9 mouse cellular contexts compared by ENCODE assay signal in genomic region chr9:21918692-21919384, GRCm38 (mm10). TPM values are rescaled to one million over a fixed set of nuclear protein-coding genes. Genes with fewer than 3 reads are reported as not detected.
DNase-seq lines count a peak whose midpoint lies in the region; ATAC-seq and TF ChIP-seq lines count a peak whose summit lies in the region.
"Had no signal": no experiment of that assay in that cellular context is flagged by ENCODE, and none has a peak within 500 bp of the region (broad histone marks: within the 10 kb centered on the region; RNA-seq: fewer than 3 reads in every experiment).

No protein-coding gene starts in this region.

- H3K9ac ChIP-seq in lung, postnatal 0 days (replicated peaks; ENCODE audit: low read depth), result no peak overlapping the region

- H3K4me2 ChIP-seq in lung, postnatal 0 days (replicated peaks; ENCODE audit: low read depth, low read length), result peak overlapping the region; percentile 99; the same call in 1 of the 2 replicates

- DNase-seq in heart, embryonic 10.5 days (ENCODE audit: low spot score), result no peak
- DNase-seq in heart, postnatal 14 days, result no peak
- peak; percentile 93 for DNase-seq in gonadal fat pad, adult 2 months (ENCODE audit: low read depth)
- DNase-seq in lung, postnatal 0 days (ENCODE audit: low spot score), result peak; percentile 65
- no peak for DNase-seq in ovary, postnatal 10 days (ENCODE audit: low spot score)
- DNase-seq in thymus, adult 18-20 months, result no peak
- no peak for DNase-seq in adrenal gland, adult 8-10 months

- no peak for TF ChIP-seq CTCF in E14TG2a.4 (conservative IDR thresholded peaks at IDR 0.05; ENCODE audit: low read length)
- peak; percentile 17; the same call in 1 of the 2 replicates for TF ChIP-seq CTCF in lung, postnatal 0 days (IDR thresholded peaks at IDR 0.05)

- peak overlapping the region; percentile 84 for H3K4me3 ChIP-seq in heart, embryonic 10.5 days
- peak overlapping the region; percentile 46 for H3K4me3 ChIP-seq in E14TG2a.4 (replicated peaks; ENCODE audit: low read length)
- no peak overlapping the region for H3K4me3 ChIP-seq in lung, postnatal 0 days (ENCODE audit: low read depth, low read length)

- intact Hi-C loops in heart, postnatal 14 days (cut with DNase I), result no loop called here

- no peaks in the 10 kb centered on the region; the same call in none of the 2 replicates for H3K36me3 ChIP-seq in heart, embryonic 10.5 days
- peaks cover 30% of the 10 kb centered on the region for H3K36me3 ChIP-seq in E14TG2a.4 (ENCODE audit: insufficient read depth, low read length)
- no peaks in the 10 kb centered on the region for H3K36me3 ChIP-seq in lung, postnatal 0 days (ENCODE audit: insufficient read depth, low read length)

- H3K27me3 ChIP-seq in heart, embryonic 10.5 days (ENCODE audit: insufficient read depth, poor library complexity, severe bottlenecking), result peaks cover 37% of the 10 kb centered on the region
- H3K27me3 ChIP-seq in E14TG2a.4 (ENCODE audit: insufficient read depth, low read length), result peaks cover 24% of the 10 kb centered on the region
- no peaks in the 10 kb centered on the region for H3K27me3 ChIP-seq in lung, postnatal 0 days (replicated peaks; ENCODE audit: insufficient read depth, low read length)

- H3K4me1 ChIP-seq in heart, embryonic 10.5 days, result peaks cover 12% of the 10 kb centered on the region
- H3K4me1 ChIP-seq in E14TG2a.4 (replicated peaks; ENCODE audit: low read depth, low read length), result peaks cover 49% of the 10 kb centered on the region
- peaks cover 9% of the 10 kb centered on the region; the same call in 1 of the 2 replicates for H3K4me1 ChIP-seq in lung, postnatal 0 days (ENCODE audit: insufficient read depth, low read depth, low read length)

- TF ChIP-seq EP300 in lung, postnatal 0 days (IDR thresholded peaks at IDR 0.05), result no peak

- 23% methylated on average over 5 of the region's 5 CpGs for WGBS in heart, embryonic 10.5 days
- 11% methylated on average over 5 of the region's 5 CpGs for WGBS in lung, postnatal 0 days

- no peak overlapping the region for H3K27ac ChIP-seq in heart, embryonic 10.5 days
- H3K27ac ChIP-seq in lung, postnatal 0 days (ENCODE audit: low read length), result peak overlapping the region; percentile 85; the same call in 1 of the 2 replicates
- H3K27ac ChIP-seq: macrophage had no signal

- H3K9me3 ChIP-seq in heart, embryonic 10.5 days, result no peaks in the 10 kb centered on the region
- H3K9me3 ChIP-seq in E14TG2a.4 (ENCODE audit: low read length), result no peaks in the 10 kb centered on the region
- H3K9me3 ChIP-seq in lung, postnatal 0 days (ENCODE audit: low read length), result no peaks in the 10 kb centered on the region

- ATAC-seq in lung, postnatal 0 days, result no peak

RNA-seq across cellular contexts. Expression of gene Rab3d, which starts 0.8 kb away (rescaled TPM):
- 6.2 and 6.8 TPM in 2 replicates for polyA plus RNA-seq in heart, embryonic 10.5 days (2016; fragmentation: Nextera tagmentation; extraction: Ambion mirVana)
- 1 to 10 TPM; 8.2 to 9.7 TPM for total RNA-seq in heart, postnatal 14 days (2021)
- 99.0 and 149 TPM in 2 replicates for polyA plus RNA-seq in gonadal fat pad, adult 2 months (2012; rRNA removed)
- 28.4 and 31.0 TPM in 2 replicates for polyA plus RNA-seq in lung, postnatal 0 days (2015; fragmentation: Nextera tagmentation; extraction: Ambion mirVana)
- total RNA-seq in adrenal gland, adult 8-10 months (2022), result 10 to 100 TPM; 43.1 to 64.6 (median 48.1) TPM

RNA-seq across cellular contexts. Expression of gene Ccdc159, which starts 8.4 kb away (rescaled TPM):
- 3.6 and 4.2 TPM in 2 replicates for polyA plus RNA-seq in heart, embryonic 10.5 days (2016; fragmentation: Nextera tagmentation; extraction: Ambion mirVana)
- total RNA-seq in heart, postnatal 14 days (2021), result 1 to 10 TPM; 1.1 to 1.6 TPM
- 7.8 and 8.3 TPM in 2 replicates for polyA plus RNA-seq in gonadal fat pad, adult 2 months (2012; rRNA removed)
- polyA plus RNA-seq in lung, postnatal 0 days (2015; fragmentation: Nextera tagmentation; extraction: Ambion mirVana), result 1.2 and 1.4 TPM in 2 replicates
- 10 to 100 TPM in 3 of 4 experiments, 1 to 10 TPM in 1; 8.6 to 27.3 (median 17.7) TPM for total RNA-seq in adrenal gland, adult 8-10 months (2022)

RNA-seq across cellular contexts. Expression of gene Tmem205, which starts 8.5 kb away (rescaled TPM):
- 50.1 and 52.6 TPM in 2 replicates for polyA plus RNA-seq in heart, embryonic 10.5 days (2016; fragmentation: Nextera tagmentation; extraction: Ambion mirVana)
- total RNA-seq in heart, postnatal 14 days (2021), result 10 to 100 TPM; 22.7 to 27.6 TPM
- polyA plus RNA-seq in gonadal fat pad, adult 2 months (2012; rRNA removed), result 174 and 269 TPM in 2 replicates
- 106 and 107 TPM in 2 replicates for polyA plus RNA-seq in lung, postnatal 0 days (2015; fragmentation: Nextera tagmentation; extraction: Ambion mirVana)
- 100 to 1,000 TPM; 375 to 588 (median 495) TPM for total RNA-seq in adrenal gland, adult 8-10 months (2022)

RNA-seq across cellular contexts. Expression of gene Plppr2, which starts 18.0 kb away (rescaled TPM):
- polyA plus RNA-seq in heart, embryonic 10.5 days (2016; fragmentation: Nextera tagmentation; extraction: Ambion mirVana), result 6.5 and 7.0 TPM in 2 replicates
- total RNA-seq in heart, postnatal 14 days (2021), result 1 to 10 TPM; 1.8 to 2.0 TPM
- 9.2 and 9.8 TPM in 2 replicates for polyA plus RNA-seq in gonadal fat pad, adult 2 months (2012; rRNA removed)
- 2.2 and 3.3 TPM in 2 replicates for polyA plus RNA-seq in lung, postnatal 0 days (2015; fragmentation: Nextera tagmentation; extraction: Ambion mirVana)
- 10 to 100 TPM; 19.6 to 44.0 (median 32.1) TPM for total RNA-seq in adrenal gland, adult 8-10 months (2022)

RNA-seq across cellular contexts. Expression of gene Swsap1, which starts 36.7 kb away (rescaled TPM):
- polyA plus RNA-seq in heart, embryonic 10.5 days (2016; fragmentation: Nextera tagmentation; extraction: Ambion mirVana), result 5.7 and 6.9 TPM in 2 replicates
- total RNA-seq in heart, postnatal 14 days (2021), result 1 to 10 TPM; 6.1 to 7.0 TPM
- polyA plus RNA-seq in gonadal fat pad, adult 2 months (2012; rRNA removed), result 6.9 and 10.4 TPM in 2 replicates
- polyA plus RNA-seq in lung, postnatal 0 days (2015; fragmentation: Nextera tagmentation; extraction: Ambion mirVana), result 5.7 and 5.8 TPM in 2 replicates
- 10 to 100 TPM; 17.5 to 22.5 (median 20.0) TPM for total RNA-seq in adrenal gland, adult 8-10 months (2022)

Comparison
In these comparisons a context has a peak if more than half of its experiments do, and no peak if none do; other contexts are left out.
1. DNase-seq: peak in gonadal fat pad, adult 2 months (single experiment) and lung, postnatal 0 days (single experiment); none in heart, embryonic 10.5 days (single experiment), heart, postnatal 14 days (0 of 2), ovary, postnatal 10 days (single experiment), thymus, adult 18-20 months (0 of 2) and adrenal gland, adult 8-10 months (single experiment).